Mouse (Mus musculus) kidney, adult 2 months (tissue): ENCODE results near the gene Rgl2.

ENCODE experiments used
- CTCF ChIP-seq: fragments of 200-500 bp; conservative IDR thresholded peaks from 2 replicates; pipeline ENCODE4 v1.5.1; 2011; ENCODE audit warnings: low read depth, mild to moderate bottlenecking, control low read depth, low read length, moderate library complexity, mixed read lengths; ENCODE audit not compliant: insufficient read depth, insufficient read length
- POLR2A ChIP-seq: fragments of 200-500 bp; IDR thresholded peaks from one replicate; pipeline ENCODE4 v1.6.1; 2011; ENCODE audit warnings: low read depth, low read length, control low read depth

DNA sequence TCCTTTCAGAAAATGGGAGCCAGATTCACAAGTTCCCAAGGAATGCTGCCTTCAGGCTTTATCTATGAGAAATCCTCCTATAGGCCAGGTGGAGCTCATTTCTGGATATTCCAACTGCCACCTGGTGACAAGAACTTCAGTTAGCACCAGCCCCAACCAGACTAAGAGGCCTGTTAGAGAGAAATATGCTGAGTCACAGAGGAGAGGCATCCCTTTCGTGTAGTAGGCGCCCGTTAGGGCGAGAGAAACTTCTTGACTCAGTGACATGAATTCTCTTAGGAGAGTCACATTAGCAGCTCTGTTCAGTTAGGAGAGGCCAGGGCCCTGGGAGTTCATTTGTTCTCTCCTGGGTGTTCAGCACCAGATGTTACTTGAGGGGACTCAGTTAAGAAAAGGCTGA lies 29.7 kb upstream of the Rgl2 start:
- TF ChIP-seq CTCF (no peak), POLR2A (no peak)
